Mouse (Mus musculus): ENCODE results near the gene Wars.
"Not testable (repeated sequence)": the region's sequence is repeated elsewhere in the genome, so short reads cannot be mapped to it uniquely, and the experiment has no call there.

Wars gene

GRCm38 (mm10) chr12:108856186-108856585 is 37.8 kb downstream of the Wars start:
- no peak for DNase-seq (ENCODE audit: inconsistent ontology term)

- no peak for DNase-seq (ENCODE audit: inconsistent ontology term)
Measured at GRCm38 (mm10) chr12:108855081-108855480, 38.9 kb downstream of the Wars start.

- no peak for DNase-seq (ENCODE audit: inconsistent ontology term)
Measured at GRCm38 (mm10) chr12:108852822-108853221, 41.2 kb downstream of the Wars start.

- DNase-seq (ENCODE audit: inconsistent ontology term) = no peak
Measured at GRCm38 (mm10) chr12:108850886-108851285, 43.1 kb downstream of the Wars start.

- no peak for DNase-seq (ENCODE audit: inconsistent ontology term)
Measured at GRCm38 (mm10) chr12:108850129-108850528, 43.8 kb downstream of the Wars start.

GRCm38 (mm10) chr12:108849488-108850022 is 44.4 kb downstream of the Wars start:
- no peak for DNase-seq (ENCODE audit: inconsistent ontology term)

- not testable (repeated sequence) for DNase-seq (ENCODE audit: inconsistent ontology term)
Measured at GRCm38 (mm10) chr12:108848033-108848432, 45.9 kb downstream of the Wars start.

- no peak for DNase-seq (ENCODE audit: inconsistent ontology term)
Measured at GRCm38 (mm10) chr12:108842663-108843062, 51.3 kb downstream of the Wars start.

- no peak for DNase-seq (ENCODE audit: inconsistent ontology term)
Measured at GRCm38 (mm10) chr12:108841181-108841580, 52.8 kb downstream of the Wars start.

- DNase-seq (ENCODE audit: inconsistent ontology term) = peak; percentile 16
Measured at GRCm38 (mm10) chr12:108836722-108837121, 57.3 kb downstream of the Wars start.

GRCm38 (mm10) chr12:108835840-108836409 is 58.0 kb downstream of the Wars start, which contains the start of the genes Slc25a29 and Slc25a47:
Gene Slc25a29, minus strand, starts transcription at chr12:108835883.
Gene Slc25a47, plus strand, starts transcription at chr12:108836046.
- peak; percentile 99 for DNase-seq (ENCODE audit: inconsistent ontology term)

GRCm38 (mm10) chr12:108835208-108835839 is 58.6 kb downstream of the Wars start:
- DNase-seq (ENCODE audit: inconsistent ontology term) = no peak

GRCm38 (mm10) chr12:108834786-108835185 is 59.2 kb downstream of the Wars start:
- DNase-seq (ENCODE audit: inconsistent ontology term) = no peak

- DNase-seq (ENCODE audit: inconsistent ontology term) = no peak
Measured at GRCm38 (mm10) chr12:108834337-108834736, 59.6 kb downstream of the Wars start.

- no peak for DNase-seq (ENCODE audit: inconsistent ontology term)
Measured at GRCm38 (mm10) chr12:108833408-108833807, 60.6 kb downstream of the Wars start.

- DNase-seq (ENCODE audit: inconsistent ontology term) = no peak
Measured at GRCm38 (mm10) chr12:108832851-108833250, 61.1 kb downstream of the Wars start.

GRCm38 (mm10) chr12:108831966-108832643 is 61.9 kb downstream of the Wars start:
- DNase-seq (ENCODE audit: inconsistent ontology term) = peak; percentile 91

- DNase-seq (ENCODE audit: inconsistent ontology term) = no peak
Measured at GRCm38 (mm10) chr12:108830358-108830757, 63.6 kb downstream of the Wars start.

GRCm38 (mm10) chr12:108829636-108830035 is 64.3 kb downstream of the Wars start:
- DNase-seq (ENCODE audit: inconsistent ontology term) = no peak

- DNase-seq (ENCODE audit: inconsistent ontology term) = no peak
Measured at GRCm38 (mm10) chr12:108827641-108828040, 66.3 kb downstream of the Wars start.

- no peak for DNase-seq (ENCODE audit: inconsistent ontology term)
Measured at GRCm38 (mm10) chr12:108826958-108827535, 66.9 kb downstream of the Wars start.

- DNase-seq (ENCODE audit: inconsistent ontology term) = no peak
Measured at GRCm38 (mm10) chr12:108826282-108826957, 67.6 kb downstream of the Wars start.
